Mouse (Mus musculus): ENCODE data around the gene Napa. TPM values are rescaled to one million over a fixed set of nuclear protein-coding genes. Genes with fewer than 3 reads are reported as not detected.

The Napa gene
- polyA plus RNA-seq, 1 experiment from 2014 or later: 208 TPM

- ATAC-seq (replicated peaks; ENCODE audit: low FRiP score, low TSS enrichment, low read depth) (no peak), DNase-seq (ENCODE audit: low spot score) (no peak)
- 56% methylated on average over 1 of the region's 1 CpGs for WGBS
- Histone ChIP-seq H3K36me3 (ENCODE audit: control insufficient read depth, insufficient read depth, low read length) (no peaks in the 10 kb centered on the region), H3K9me3 (ENCODE audit: control insufficient read depth, low read length) (no peaks in the 10 kb centered on the region), H3K27me3 (replicated peaks; ENCODE audit: control insufficient read depth, insufficient read depth, low read length) (no peaks in the 10 kb centered on the region), H3K4me1 (replicated peaks; ENCODE audit: control insufficient read depth, insufficient read depth, low read length) (no peaks in the 10 kb centered on the region), H3K9ac (ENCODE audit: low read length) (no peak overlapping the region), H3K4me2 (ENCODE audit: low read length) (no peak overlapping the region), H3K27ac (ENCODE audit: low read depth) (no peak overlapping the region), H3K4me3 (ENCODE audit: low read depth, low read length) (no peak overlapping the region)
These were observed 18.3 kb upstream of the Napa start for GRCm38 (mm10) chr7:16079947-16080346.

DNA sequence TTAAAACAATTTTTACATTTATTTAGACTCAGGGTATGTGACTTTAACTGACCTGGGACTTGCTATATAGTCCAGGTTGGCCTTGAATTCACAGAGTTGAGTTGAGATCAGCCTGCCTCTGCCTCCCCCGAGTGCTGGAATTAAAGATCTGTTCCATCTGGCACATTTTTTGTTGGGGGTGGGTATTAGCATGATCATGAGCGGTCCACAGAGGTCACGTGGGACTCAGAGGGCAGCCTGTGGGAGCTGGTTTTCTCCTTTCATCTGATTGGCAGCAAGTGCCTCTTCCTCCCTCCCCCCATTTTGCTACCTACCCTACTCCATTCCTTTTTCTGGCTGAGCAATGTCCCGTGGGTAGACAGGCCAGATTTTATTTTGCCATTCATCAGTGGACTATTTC is 17.7 kb upstream of the Napa start:
- H3K4me3 ChIP-seq (ENCODE audit: low read depth, low read length): no peak overlapping the region
- ATAC-seq (replicated peaks; ENCODE audit: low FRiP score, low TSS enrichment, low read depth) (no peak), DNase-seq (ENCODE audit: low spot score) (no peak)
- no peak overlapping the region for H3K9ac ChIP-seq (ENCODE audit: low read length)
- H3K36me3 ChIP-seq (ENCODE audit: control insufficient read depth, insufficient read depth, low read length): no peaks in the 10 kb centered on the region
- H3K27me3 ChIP-seq (replicated peaks; ENCODE audit: control insufficient read depth, insufficient read depth, low read length): no peaks in the 10 kb centered on the region
- H3K4me1 ChIP-seq (replicated peaks; ENCODE audit: control insufficient read depth, insufficient read depth, low read length): no peaks in the 10 kb centered on the region
- H3K4me2 ChIP-seq (ENCODE audit: low read length): no peak overlapping the region
- no peak overlapping the region for H3K27ac ChIP-seq (ENCODE audit: low read depth)
- H3K9me3 ChIP-seq (ENCODE audit: control insufficient read depth, low read length): no peaks in the 10 kb centered on the region
- WGBS: 68% methylated on average over 4 of the region's 4 CpGs

GRCm38 (mm10) chr7:16083361-16083760 is 14.9 kb upstream of the Napa start:
- H3K9me3 ChIP-seq (ENCODE audit: control insufficient read depth, low read length): 0 out of 2 replicates have a peak, but pooled peaks cover 2% of the 10 kb centered on the region
- H3K36me3 ChIP-seq (ENCODE audit: control insufficient read depth, insufficient read depth, low read length): no peaks in the 10 kb centered on the region
- no peak overlapping the region for H3K4me3 ChIP-seq (ENCODE audit: low read depth, low read length)
- no peak overlapping the region for H3K9ac ChIP-seq (ENCODE audit: low read length)
- 62% methylated on average over 4 of the region's 4 CpGs for WGBS
- no peak overlapping the region for H3K4me2 ChIP-seq (ENCODE audit: low read length)
- H3K27ac ChIP-seq (ENCODE audit: low read depth): no peak overlapping the region
- no peak for ATAC-seq (replicated peaks; ENCODE audit: low FRiP score, low TSS enrichment, low read depth)
- no peaks in the 10 kb centered on the region for H3K4me1 ChIP-seq (replicated peaks; ENCODE audit: control insufficient read depth, insufficient read depth, low read length)
- no peaks in the 10 kb centered on the region for H3K27me3 ChIP-seq (replicated peaks; ENCODE audit: control insufficient read depth, insufficient read depth, low read length)
- no peak for DNase-seq (ENCODE audit: low spot score)

DNA sequence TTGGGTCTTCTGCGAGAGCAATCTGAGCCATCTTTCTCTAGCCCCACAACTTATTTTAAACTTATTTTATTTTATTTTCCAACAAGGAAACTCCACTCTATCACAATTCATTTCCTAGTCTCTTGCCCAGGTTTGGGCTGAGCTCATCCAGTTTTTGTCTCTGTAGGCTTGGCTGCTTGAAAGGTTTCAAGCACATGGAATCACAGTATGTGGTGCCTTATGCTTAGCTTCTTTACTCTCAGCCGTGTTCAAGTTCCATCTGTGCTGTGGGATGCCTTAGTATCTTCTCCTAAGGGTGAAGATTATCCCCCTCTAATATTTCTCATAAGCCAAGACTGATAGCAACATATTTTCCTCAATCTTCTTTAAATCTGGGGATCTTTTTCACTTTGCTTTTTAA is 10.7 kb upstream of the Napa start:
- DNase-seq (ENCODE audit: low spot score) (no peak), ATAC-seq (replicated peaks; ENCODE audit: low FRiP score, low TSS enrichment, low read depth) (no peak)
- Histone ChIP-seq H3K4me2 (ENCODE audit: low read length) (no peak overlapping the region), H3K4me1 (replicated peaks; ENCODE audit: control insufficient read depth, insufficient read depth, low read length) (no peaks in the 10 kb centered on the region), H3K36me3 (ENCODE audit: control insufficient read depth, insufficient read depth, low read length) (no peaks in the 10 kb centered on the region), H3K4me3 (ENCODE audit: low read depth, low read length) (no peak overlapping the region), H3K27me3 (replicated peaks; ENCODE audit: control insufficient read depth, insufficient read depth, low read length) (no peaks in the 10 kb centered on the region), H3K9ac (ENCODE audit: low read length) (no peak overlapping the region), H3K27ac (ENCODE audit: low read depth) (no peak overlapping the region), H3K9me3 (ENCODE audit: control insufficient read depth, low read length) (0 out of 2 replicates have a peak, but pooled peaks cover 2% of the 10 kb centered on the region)
- WGBS: 76% methylated on average over 2 of the region's 2 CpGs

DNA sequence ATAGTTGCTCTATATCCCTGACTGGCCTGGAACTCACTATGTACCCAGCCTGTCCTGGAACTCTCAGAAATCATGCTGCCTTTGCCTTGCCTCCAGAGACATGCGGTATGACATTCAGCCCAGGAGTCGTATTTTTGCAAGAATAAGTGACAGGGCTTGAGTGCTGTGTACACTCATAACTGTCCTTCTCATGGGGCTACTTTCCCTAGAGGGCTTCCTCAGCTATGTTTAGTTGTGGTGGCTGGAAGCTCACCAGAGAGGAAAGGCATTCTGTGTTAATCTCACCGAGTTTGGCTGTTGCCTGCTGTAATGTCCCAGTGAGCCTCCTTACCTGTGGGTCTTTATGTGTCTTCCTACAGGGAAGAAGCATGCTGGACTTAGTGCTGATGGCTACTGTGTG is 3.7 kb upstream of the Napa start:
- no peak for ATAC-seq (replicated peaks; ENCODE audit: low FRiP score, low TSS enrichment, low read depth)
- WGBS: 73% methylated on average over 3 of the region's 3 CpGs
- Histone ChIP-seq H3K27ac (ENCODE audit: low read depth) (no peak overlapping the region), H3K4me3 (ENCODE audit: low read depth, low read length) (no peak overlapping the region), H3K36me3 (ENCODE audit: control insufficient read depth, insufficient read depth, low read length) (no peaks in the 10 kb centered on the region), H3K9ac (ENCODE audit: low read length) (no peak overlapping the region), H3K4me2 (ENCODE audit: low read length) (no peak overlapping the region), H3K9me3 (ENCODE audit: control insufficient read depth, low read length) (no peaks in the 10 kb centered on the region), H3K4me1 (replicated peaks; ENCODE audit: control insufficient read depth, insufficient read depth, low read length) (peaks cover 9% of the 10 kb centered on the region), H3K27me3 (replicated peaks; ENCODE audit: control insufficient read depth, insufficient read depth, low read length) (no peaks in the 10 kb centered on the region)
- no peak for DNase-seq (ENCODE audit: low spot score)

DNA sequence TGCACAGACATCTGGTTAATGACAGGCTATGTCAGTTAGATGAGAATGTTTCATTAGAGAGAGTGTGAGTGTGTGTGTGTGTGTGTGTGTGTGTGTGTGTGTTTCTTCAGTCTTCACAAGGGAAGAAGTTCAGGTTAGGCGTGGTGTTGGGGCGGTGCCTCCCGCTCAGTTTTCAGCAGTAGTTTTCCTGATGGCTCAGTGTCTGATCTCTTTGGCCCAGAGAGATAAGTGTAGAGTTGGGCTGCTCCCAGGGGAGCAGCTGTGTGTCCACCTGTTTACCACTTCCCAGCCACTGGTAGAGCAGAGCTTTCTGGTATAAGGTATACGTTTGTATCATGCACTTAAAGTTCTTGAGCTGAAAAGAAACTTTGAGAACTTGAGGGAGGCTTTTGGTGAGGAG is 1.6 kb downstream of the Napa start:
- peaks cover 32% of the 10 kb centered on the region for H3K36me3 ChIP-seq (ENCODE audit: control insufficient read depth, insufficient read depth, low read length)
- DNase-seq (ENCODE audit: low spot score) (no peak), ATAC-seq (replicated peaks; ENCODE audit: low FRiP score, low TSS enrichment, low read depth) (no peak)
- 0 out of 2 replicates have a peak overlapping the region, but pooled peaks have one; percentile 100 for H3K4me3 ChIP-seq (ENCODE audit: low read depth, low read length)
- no peaks in the 10 kb centered on the region for H3K9me3 ChIP-seq (ENCODE audit: control insufficient read depth, low read length)
- H3K4me2 ChIP-seq (ENCODE audit: low read length): peak overlapping the region; percentile 100
- no peak overlapping the region for H3K27ac ChIP-seq (ENCODE audit: low read depth)
- no peaks in the 10 kb centered on the region for H3K27me3 ChIP-seq (replicated peaks; ENCODE audit: control insufficient read depth, insufficient read depth, low read length)
- H3K9ac ChIP-seq (ENCODE audit: low read length): peak overlapping the region; percentile 94
- WGBS: 83% methylated on average over 4 of the region's 4 CpGs
- H3K4me1 ChIP-seq (replicated peaks; ENCODE audit: control insufficient read depth, insufficient read depth, low read length): peaks cover 16% of the 10 kb centered on the region

DNA sequence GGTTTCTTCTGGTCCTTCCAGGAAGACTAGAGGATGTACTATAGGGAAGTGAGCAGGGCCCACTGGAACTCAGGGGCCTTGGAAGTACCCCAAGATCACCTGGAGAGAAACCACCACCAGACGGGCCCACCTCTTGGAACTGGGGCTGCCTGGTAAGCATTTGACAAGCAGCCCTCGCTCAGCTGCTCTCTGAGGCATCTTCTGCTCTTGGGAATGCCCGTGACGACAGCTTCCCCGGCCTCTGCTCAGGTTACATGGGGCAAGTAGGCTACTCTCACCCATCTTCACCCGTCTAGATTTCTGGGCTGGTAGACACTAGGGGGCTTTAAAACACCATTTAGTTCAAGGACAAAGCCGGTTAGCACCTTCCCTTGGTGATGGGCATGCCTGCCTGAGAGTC is 2.8 kb downstream of the Napa start:
- Histone ChIP-seq H3K9me3 (ENCODE audit: control insufficient read depth, low read length) (no peaks in the 10 kb centered on the region), H3K27me3 (replicated peaks; ENCODE audit: control insufficient read depth, insufficient read depth, low read length) (no peaks in the 10 kb centered on the region), H3K4me3 (ENCODE audit: low read depth, low read length) (no peak overlapping the region), H3K36me3 (ENCODE audit: control insufficient read depth, insufficient read depth, low read length) (peaks cover 37% of the 10 kb centered on the region), H3K4me2 (ENCODE audit: low read length) (no peak overlapping the region), H3K4me1 (replicated peaks; ENCODE audit: control insufficient read depth, insufficient read depth, low read length) (peaks cover 16% of the 10 kb centered on the region), H3K9ac (ENCODE audit: low read length) (no peak overlapping the region), H3K27ac (ENCODE audit: low read depth) (no peak overlapping the region)
- 74% methylated on average over 7 of the region's 7 CpGs for WGBS
- DNase-seq (ENCODE audit: low spot score) (no peak), ATAC-seq (replicated peaks; ENCODE audit: low FRiP score, low TSS enrichment, low read depth) (no peak)

DNA sequence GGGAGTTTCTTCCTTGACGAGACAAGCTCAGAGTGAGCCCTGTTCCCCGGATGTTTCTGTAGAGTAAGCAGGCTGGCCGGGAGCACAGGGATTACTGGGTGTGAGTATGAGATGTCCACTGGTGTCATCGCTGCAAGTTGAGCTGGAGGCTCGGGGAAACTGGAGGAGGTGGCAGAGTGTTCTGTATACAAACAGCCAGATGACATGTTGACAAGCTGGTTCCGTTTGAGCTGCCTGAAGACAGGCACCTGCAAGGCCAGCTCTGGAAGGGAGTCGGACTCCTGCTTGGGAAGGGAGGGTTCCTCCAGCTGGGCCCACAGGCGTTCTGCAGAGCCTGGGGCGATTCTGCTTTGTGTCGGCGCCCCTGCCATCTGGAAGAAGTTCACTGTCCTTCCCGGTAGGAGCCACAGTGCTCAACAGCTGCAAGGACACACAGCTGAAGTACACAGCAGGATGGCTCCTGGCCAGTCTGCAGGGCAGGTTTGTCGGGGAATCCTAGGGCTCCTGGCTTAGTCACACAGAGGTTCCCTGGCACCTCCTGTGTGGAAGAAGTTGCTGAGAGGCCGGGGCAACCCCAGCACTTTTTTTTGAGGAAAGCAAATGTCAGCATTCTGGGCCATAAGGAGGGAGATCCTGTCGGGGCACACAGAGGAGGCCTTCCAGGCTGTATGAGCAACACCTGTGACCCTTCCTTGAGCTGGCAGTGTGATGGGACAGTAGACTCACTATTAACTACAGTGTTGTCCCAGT is 3.6 kb downstream of the Napa start:
- no peak overlapping the region for H3K4me2 ChIP-seq (ENCODE audit: low read length)
- WGBS: 77% methylated on average over 15 of the region's 15 CpGs
- no peak for ATAC-seq (replicated peaks; ENCODE audit: low FRiP score, low TSS enrichment, low read depth)
- H3K27me3 ChIP-seq (replicated peaks; ENCODE audit: control insufficient read depth, insufficient read depth, low read length): no peaks in the 10 kb centered on the region
- no peaks in the 10 kb centered on the region for H3K9me3 ChIP-seq (ENCODE audit: control insufficient read depth, low read length)
- H3K9ac ChIP-seq (ENCODE audit: low read length): 0 out of 2 replicates have a peak overlapping the region, but pooled peaks have one; percentile 5
- H3K27ac ChIP-seq (ENCODE audit: low read depth): no peak overlapping the region
- no peak for DNase-seq (ENCODE audit: low spot score)
- H3K4me3 ChIP-seq (ENCODE audit: low read depth, low read length): no peak overlapping the region
- H3K4me1 ChIP-seq (replicated peaks; ENCODE audit: control insufficient read depth, insufficient read depth, low read length): peaks cover 16% of the 10 kb centered on the region
- peaks cover 37% of the 10 kb centered on the region for H3K36me3 ChIP-seq (ENCODE audit: control insufficient read depth, insufficient read depth, low read length)

- H3K36me3 ChIP-seq (ENCODE audit: control insufficient read depth, insufficient read depth, low read length): peaks cover 45% of the 10 kb centered on the region
- H3K27me3 ChIP-seq (replicated peaks; ENCODE audit: control insufficient read depth, insufficient read depth, low read length): no peaks in the 10 kb centered on the region
- no peaks in the 10 kb centered on the region for H3K9me3 ChIP-seq (ENCODE audit: control insufficient read depth, low read length)
- no peak overlapping the region for H3K9ac ChIP-seq (ENCODE audit: low read length)
- no peak overlapping the region for H3K27ac ChIP-seq (ENCODE audit: low read depth)
- WGBS: 84% methylated on average over 5 of the region's 5 CpGs
- DNase-seq (ENCODE audit: low spot score) (no peak), ATAC-seq (replicated peaks; ENCODE audit: low FRiP score, low TSS enrichment, low read depth) (no peak)
- H3K4me2 ChIP-seq (ENCODE audit: low read length): no peak overlapping the region
- H3K4me1 ChIP-seq (replicated peaks; ENCODE audit: control insufficient read depth, insufficient read depth, low read length): peaks cover 13% of the 10 kb centered on the region
- no peak overlapping the region for H3K4me3 ChIP-seq (ENCODE audit: low read depth, low read length)
These were observed 4.5 kb downstream of the Napa start for GRCm38 (mm10) chr7:16102686-16103226.
